Mouse (Mus musculus): ENCODE results near the gene Taf8.

DNA sequence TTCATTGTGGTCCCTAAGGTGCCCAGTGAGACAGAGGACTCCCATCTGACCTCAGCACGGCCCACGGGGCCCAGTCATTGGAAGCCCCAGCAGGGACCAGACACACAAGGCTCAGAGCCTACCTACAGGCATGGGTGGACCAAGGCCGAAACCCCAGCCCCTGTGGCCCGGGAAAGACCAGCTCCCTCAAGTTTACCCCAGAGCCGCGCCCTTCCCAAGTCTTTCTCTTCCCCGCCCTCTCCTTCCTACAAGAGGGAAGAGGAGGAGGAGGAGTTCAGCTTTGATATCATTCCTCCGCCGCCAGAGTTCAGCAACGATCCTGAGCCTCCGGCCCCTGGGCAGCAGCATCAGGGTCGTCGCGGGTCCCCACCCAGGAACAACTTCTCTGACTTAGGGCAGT is 34.0 kb downstream of the Taf8 start:
- no peak for TF ChIP-seq CTCF (conservative IDR thresholded peaks at IDR 0.05; ENCODE audit: low read length)
- TF ChIP-seq POU5F1 (IDR thresholded peaks at IDR 0.05; ENCODE audit: borderline replicate concordance, low read length) = no peak
